Mouse (Mus musculus): ENCODE data around the gene Txk.

Gene Txk

DNA sequence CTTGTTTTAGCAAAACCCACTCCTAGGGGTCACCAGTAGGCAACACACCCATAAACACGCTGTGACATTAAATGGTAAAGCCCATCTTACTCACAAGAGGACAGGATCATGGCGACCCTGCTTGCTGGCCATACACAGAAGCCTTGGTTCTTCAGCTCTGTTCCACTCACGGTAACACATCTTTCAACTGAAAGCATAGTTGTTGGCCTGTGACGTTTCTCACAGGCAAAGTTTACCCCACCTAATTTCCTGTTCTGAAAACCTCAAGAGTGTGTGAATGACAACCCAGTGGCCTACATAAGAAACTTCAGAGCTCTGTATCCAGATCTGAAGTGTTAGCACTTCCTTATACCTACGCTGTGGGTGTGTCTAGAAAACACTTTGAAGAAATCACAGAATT is at the start of gene Txk:
Gene Txk (minus strand): TSS at position 193 of the 400 bp plus-strand sequence.
- no peak for DNase-seq (ENCODE audit: low spot score)

DNA sequence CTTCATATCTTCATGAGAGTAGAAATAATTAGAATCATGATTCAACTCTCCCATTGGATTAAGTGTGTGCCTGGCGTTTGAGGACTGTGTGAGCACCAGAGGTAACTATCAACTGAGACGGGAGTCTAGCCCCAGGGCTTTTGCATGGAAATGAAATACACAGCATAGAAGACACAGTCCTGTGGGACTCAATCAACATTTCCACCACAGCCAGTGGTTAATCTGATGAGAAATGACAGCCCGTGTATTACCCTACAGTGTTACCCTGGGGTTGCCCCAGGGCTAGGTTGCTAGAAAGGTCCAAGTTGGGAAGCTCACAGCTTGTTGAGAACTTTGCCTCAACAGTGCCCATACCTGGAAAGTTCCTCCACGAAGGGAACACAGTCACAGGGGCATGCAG is 46.0 kb upstream of the Txk start:
- DNase-seq (ENCODE audit: low spot score): no peak

DNA sequence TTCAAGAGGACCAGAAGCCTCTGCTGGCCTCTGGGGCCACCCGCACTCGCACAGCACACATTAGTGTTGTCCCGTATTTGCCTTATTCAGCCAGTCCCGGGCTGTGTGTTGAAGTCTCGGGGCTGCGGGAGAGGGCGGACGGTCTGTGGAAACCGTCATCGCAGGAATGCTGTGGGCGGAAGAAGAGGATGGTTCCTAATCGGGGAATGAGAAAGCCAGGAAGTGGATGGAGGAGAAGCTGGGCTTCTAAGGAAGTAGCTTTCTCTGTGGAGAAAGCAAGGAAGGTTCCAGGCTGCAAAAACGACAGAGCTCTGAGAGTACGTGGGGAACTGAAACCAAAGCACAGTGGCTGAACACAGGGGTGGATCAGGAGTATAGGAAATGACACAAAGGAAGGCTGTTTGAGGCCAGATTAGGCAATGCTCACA is 43.6 kb upstream of the Txk start:
- no peak for DNase-seq (ENCODE audit: low spot score)

DNA sequence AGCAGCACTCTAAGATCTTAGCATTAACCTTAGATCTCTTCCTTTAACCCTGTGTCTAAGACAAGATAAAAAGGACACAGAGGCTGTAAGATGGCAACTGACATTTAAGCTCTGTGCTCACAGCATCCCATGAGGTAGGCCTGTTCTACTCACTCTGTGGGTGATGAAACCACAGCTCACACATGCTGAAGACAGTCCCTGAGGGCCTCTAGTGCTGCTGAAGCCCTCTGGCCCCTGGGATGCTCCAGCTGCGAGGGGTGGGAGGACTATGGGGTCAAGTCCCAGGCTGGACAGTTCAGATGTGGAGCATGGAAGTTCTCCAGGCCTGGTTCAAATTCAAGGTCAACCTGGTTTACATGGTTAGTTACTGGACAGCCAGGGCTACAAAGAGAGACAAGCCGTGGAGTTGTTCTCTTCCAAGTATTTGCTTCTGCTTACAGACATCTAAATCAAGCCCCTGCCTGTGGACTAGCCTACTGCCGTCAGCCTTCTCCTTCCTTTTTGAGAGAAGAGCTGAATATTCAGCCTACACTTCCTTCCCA is 40.8 kb upstream of the Txk start:
- no peak for DNase-seq (ENCODE audit: low spot score)

- no peak for DNase-seq (ENCODE audit: low spot score)
Observed at GRCm38 (mm10) chr5:72791789-72792188, 39.2 kb upstream of the Txk start.

DNA sequence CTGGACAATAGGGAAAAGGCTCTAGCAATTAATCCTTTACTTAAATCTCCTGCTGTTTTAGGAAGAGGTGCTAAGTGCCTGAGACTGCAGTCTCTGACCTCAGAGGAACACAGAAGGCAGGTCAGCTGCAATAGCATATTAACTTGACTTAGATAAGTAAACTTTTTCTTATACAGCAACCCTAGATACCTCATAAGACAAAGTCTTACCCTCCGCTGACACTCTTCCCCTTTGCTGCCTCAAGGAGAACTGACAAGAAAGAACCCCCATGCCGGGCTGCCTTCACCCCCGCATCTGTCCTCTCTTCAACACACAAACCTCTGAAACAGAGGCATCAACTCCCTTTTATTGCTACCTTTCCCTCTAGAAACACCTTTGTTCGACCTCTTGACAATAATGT is 38.8 kb upstream of the Txk start:
- DNase-seq (ENCODE audit: low spot score): no peak

- DNase-seq (ENCODE audit: low spot score): no peak
Observed at GRCm38 (mm10) chr5:72785451-72785850, 32.9 kb upstream of the Txk start.

DNA sequence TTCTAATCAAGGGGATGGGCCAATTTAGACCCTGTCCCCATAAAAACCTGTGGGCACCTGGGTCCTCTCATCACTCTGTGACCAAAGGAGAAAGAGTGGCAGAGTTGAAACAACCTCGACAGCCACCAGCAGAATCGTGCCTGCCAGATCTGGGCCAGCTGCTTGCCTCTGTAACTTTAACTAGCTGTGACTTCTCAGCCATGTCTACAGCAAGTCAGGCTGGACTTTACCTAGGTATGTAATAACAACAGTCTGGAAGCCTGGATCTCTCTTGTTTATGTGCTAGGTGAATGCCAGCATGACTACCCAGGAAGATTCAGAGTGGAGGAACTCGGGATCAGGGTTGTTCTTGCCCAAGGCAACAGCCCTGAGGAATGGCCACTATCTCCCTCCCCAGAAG is 32.1 kb upstream of the Txk start:
- no peak for DNase-seq (ENCODE audit: low spot score)

GRCm38 (mm10) chr5:72783957-72784356 is 31.4 kb upstream of the Txk start:
- DNase-seq (ENCODE audit: low spot score): no peak

DNA sequence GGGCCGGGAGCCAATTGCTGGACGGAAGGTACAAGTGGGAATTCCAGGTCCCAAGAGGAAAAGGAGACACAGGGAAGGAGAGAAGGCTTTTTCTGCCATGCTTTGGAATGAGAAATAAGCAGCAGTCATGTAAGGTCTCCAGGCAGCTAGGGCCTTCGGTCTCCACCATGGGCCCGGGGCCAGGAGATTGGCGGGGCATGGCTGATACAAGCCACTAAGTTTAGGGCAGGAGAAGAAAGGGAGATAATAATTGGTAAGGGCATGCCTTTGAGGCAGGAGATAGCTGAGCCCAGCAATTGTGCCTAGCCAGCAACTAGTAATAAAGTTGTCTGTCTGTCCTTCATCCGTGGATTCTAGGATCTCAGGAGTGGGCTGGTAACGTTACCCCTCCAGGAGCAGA is 30.5 kb upstream of the Txk start:
- no peak for DNase-seq (ENCODE audit: low spot score)

DNA sequence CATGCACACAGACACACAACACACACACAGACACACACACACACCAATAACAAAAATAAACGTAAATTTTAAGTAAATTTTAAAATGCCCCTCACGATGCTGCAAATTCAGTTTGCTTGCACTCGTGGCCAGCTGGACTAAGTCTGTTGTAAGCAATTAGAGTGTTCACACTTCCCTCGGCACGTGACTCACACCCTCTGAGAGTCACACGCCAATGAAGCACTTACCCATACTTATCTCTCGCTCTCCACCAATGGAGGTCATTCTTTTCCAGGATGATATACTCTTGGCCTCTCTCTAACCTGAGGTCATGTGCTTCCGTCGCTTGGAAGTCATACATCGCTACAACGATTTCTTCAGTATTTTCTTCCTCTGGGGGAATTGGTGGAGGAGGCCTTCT is 29.2 kb upstream of the Txk start:
- DNase-seq (ENCODE audit: low spot score): no peak

GRCm38 (mm10) chr5:72776595-72776994 is 24.0 kb upstream of the Txk start:
- no peak for DNase-seq (ENCODE audit: low spot score)

- DNase-seq (ENCODE audit: low spot score): no peak
Observed at GRCm38 (mm10) chr5:72776127-72776526, 23.6 kb upstream of the Txk start.

GRCm38 (mm10) chr5:72769841-72770240 is 17.3 kb upstream of the Txk start:
- DNase-seq (ENCODE audit: low spot score): no peak

DNA sequence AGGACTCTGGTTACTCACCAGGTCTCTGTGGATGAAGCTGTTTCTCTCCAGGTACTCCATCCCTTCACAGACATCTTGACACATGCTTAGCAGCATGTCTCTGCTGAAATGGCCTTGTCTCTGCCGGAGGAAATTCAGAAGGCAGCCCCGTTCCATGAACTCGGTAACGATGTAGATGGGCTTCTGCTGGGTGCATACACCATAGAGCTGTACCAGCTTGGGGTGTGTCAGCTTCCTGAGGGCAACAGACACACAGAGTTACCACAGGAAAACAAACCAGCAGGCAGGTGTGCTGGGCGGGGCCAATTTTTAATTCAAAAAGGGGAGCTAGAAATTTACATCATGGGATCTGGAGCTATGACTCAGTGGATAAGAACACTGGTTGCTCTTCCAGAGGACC is 11.0 kb upstream of the Txk start:
- no peak for DNase-seq (ENCODE audit: low spot score)

- no peak for DNase-seq (ENCODE audit: low spot score)
Observed at GRCm38 (mm10) chr5:72763025-72763424, 10.4 kb upstream of the Txk start.

- DNase-seq (ENCODE audit: low spot score): no peak
Observed at GRCm38 (mm10) chr5:72761758-72762157, 9.2 kb upstream of the Txk start.

DNA sequence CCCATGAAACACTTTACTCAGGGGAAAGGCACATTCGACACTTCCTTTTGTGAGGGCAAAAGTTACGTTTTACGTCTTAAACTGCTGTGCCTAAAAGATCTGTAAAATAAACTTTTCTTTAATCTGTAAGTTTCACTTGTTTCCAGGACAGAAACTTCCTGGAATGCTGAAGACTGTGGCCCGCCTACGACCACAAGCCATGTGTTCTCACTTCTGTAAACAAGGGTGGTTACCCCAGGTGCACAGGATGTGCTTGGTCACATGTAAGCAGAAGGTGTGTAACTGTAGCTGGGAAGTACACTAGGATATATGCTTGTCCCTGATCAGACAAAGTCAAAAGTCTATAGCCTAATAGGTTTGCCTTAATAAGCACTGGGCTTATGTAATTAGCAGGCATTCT is 8.7 kb upstream of the Txk start:
- DNase-seq (ENCODE audit: low spot score): peak; percentile 12

DNA sequence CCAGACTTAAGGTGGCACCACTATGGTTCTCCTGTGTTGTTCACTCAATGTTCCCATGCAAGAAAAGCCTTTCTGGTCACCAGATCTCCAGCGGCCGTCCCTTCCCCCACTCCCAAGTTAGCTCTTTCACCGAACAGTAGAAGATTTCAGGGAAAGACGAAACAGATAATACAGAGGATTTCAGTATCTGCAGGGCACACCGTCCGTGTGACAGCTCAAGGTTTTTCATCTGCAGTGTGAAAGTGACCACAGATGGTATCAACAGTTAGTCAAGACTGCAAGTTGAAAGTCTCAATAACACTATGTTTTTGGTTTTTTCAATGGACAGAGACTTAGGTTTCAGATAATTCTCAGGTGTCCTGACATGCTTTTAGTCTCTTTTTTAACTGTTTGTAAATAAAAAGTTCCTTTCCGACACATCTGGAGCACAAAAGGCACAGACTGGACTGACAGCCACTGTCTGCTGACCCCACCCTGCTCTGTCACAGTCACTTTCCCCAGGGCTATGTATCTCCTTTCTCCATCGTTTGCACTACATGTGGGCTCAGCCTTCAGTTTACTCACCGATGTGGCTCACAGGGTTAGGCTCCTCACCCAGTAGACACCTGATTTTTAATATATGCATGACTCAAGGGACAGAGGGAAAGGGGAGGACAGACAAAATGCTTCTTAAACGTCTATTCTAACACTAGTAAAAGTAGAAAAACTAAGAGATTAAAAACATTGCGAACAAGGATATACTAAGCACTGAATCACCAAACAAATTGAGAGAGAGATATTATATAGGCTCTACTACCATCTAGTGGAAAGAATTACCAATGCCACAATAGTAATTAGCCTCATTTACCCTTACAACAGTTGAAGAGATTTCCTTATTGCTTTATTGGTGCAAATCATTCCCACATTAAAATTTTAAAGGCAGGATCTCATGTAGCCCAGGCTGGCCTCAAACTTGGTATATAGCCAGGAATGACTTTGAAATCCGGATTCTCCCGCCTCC is 6.6 kb upstream of the Txk start:
- no peak for DNase-seq (ENCODE audit: low spot score)

GRCm38 (mm10) chr5:72757155-72757773 is 4.7 kb upstream of the Txk start:
- no peak for DNase-seq (ENCODE audit: low spot score)

DNA sequence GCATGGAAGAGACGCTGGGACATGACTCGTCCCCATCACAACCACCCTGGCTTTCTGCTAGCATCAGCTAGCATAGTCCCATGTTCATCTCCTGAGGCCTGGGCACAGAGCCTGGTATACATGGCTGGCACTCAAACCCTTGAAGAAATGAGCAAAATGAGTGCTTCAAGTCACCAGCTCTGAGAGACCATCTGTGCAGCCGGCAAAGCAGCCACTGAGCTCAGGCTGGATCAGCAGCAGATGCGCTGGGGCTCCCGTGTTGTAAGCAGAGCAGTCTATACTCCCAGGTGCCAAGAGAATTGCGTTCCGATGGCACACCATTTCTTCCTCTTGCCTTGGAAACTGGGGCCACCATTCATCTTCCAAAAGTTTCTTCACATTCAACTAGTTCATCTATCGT is 3.4 kb upstream of the Txk start:
- DNase-seq (ENCODE audit: low spot score): no peak

DNA sequence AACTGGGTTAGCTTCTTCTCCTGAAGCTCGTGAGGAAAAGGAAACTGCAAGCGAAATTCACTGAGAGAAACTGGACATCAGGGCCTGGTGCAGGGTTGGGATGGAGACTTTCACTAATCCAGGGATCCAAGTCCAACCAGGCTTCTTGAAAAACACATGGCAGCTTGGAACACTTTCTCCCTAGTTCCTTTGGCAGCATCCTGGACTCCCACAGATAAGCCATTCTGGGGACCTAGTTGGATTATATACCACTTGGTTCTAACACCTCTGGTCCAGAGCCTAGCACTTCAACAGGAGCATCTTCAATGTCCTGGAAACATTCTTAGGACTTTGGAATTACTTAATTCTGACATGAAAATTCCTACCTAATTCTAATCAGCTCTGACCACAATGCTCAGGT is 2.5 kb upstream of the Txk start:
- no peak for DNase-seq (ENCODE audit: low spot score)

GRCm38 (mm10) chr5:72751056-72751758 is 1.4 kb downstream of the Txk start:
- no peak for DNase-seq (ENCODE audit: low spot score)
